Mouse (Mus musculus) heart, embryonic 15.5 days (tissue): ENCODE measurements around the gene Lactb. TPM values are rescaled to one million over a fixed set of nuclear protein-coding genes. Genes with fewer than 3 reads are reported as not detected.

Experiments
- ATAC-seq: fragments of 200-750 bp; cut with Nextera tagmentation; replicated peaks from 2 replicates; pipeline ENCODE4 v1.8.0; 2017; ENCODE audit warnings: low read depth, moderate TSS enrichment; ENCODE audit not compliant: insufficient number of reproducible peaks, insufficient read depth, low FRiP score
- H3K27ac ChIP-seq: fragments of 300-500 bp; sonication (generic); 2 replicates; pipeline ENCODE4 v1.5.1; 2015; ENCODE audit warnings: mild to moderate bottlenecking, inconsistent platforms
- H3K27me3 ChIP-seq: fragments of 300-500 bp; sonication (generic); 2 replicates; pipeline ENCODE4 v1.6.1; 2015; ENCODE audit warnings: inconsistent platforms
- H3K36me3 ChIP-seq: fragments of 300-500 bp; sonication (generic); 2 replicates; pipeline ENCODE4 v1.6.1; 2015; ENCODE audit warnings: mild to moderate bottlenecking, inconsistent platforms
- H3K4me1 ChIP-seq: fragments of 300-500 bp; sonication (generic); replicated peaks from 2 replicates; pipeline ENCODE4 v1.6.1; 2015; ENCODE audit warnings: inconsistent platforms
- H3K4me2 ChIP-seq: fragments of 300-500 bp; sonication (generic); 2 replicates; pipeline ENCODE4 v1.6.1; 2015; ENCODE audit warnings: inconsistent platforms, mild to moderate bottlenecking, moderate library complexity
- H3K4me3 ChIP-seq: fragments of 300-500 bp; sonication (generic); 2 replicates; pipeline ENCODE4 v1.5.1; 2015; ENCODE audit warnings: mild to moderate bottlenecking, inconsistent platforms
- H3K9ac ChIP-seq: fragments of 300-500 bp; sonication (generic); 2 replicates; pipeline ENCODE4 v1.6.1; 2015; ENCODE audit warnings: mild to moderate bottlenecking, inconsistent platforms
- H3K9me3 ChIP-seq: fragments of 300-500 bp; sonication (generic); replicated peaks from 2 replicates; pipeline ENCODE4 v1.6.1; 2016; ENCODE audit warnings: inconsistent platforms
- WGBS: fragments of 180-500 bp; shearing (Covaris S2); methylation state at CpG from one replicate; pipeline ENCODE4 v1.1.7; 2015; ENCODE audit warnings: mixed read lengths; 5-methylcytosine and 5-hydroxymethylcytosine counted together
- polyA plus RNA-seq: library from polyadenylated mRNA; unstranded; fragments of >200 nt; fragmentation: Nextera tagmentation; extraction: Ambion mirVana; gene quantifications from 2 replicates; pipeline ENCODE4 v1.2.1, GENCODE M21; 2015

The Lactb gene
- polyA plus RNA-seq, 1 experiment from 2014 or later: 5.6 TPM

GRCm38 (mm10) chr9:66910677-66911076 lies 64.6 kb downstream of the Lactb start:
- Histone ChIP-seq H3K4me1 (peaks cover 29% of the 10 kb centered on the region), H3K4me3 (no peak overlapping the region), H3K9ac (no peak overlapping the region), H3K27ac (no peak overlapping the region), H3K9me3 (no peaks in the 10 kb centered on the region), H3K4me2 (no peak overlapping the region), H3K36me3 (no peaks in the 10 kb centered on the region), H3K27me3 (no peaks in the 10 kb centered on the region)
- ATAC-seq: no peak
- WGBS: 82% methylated on average over 5 of the region's 5 CpGs

GRCm38 (mm10) chr9:66909922-66910321 lies 65.4 kb downstream of the Lactb start:
- H3K27ac ChIP-seq: no peak overlapping the region
- no peak overlapping the region for H3K4me3 ChIP-seq
- no peak overlapping the region for H3K9ac ChIP-seq
- no peaks in the 10 kb centered on the region for H3K36me3 ChIP-seq
- no peaks in the 10 kb centered on the region for H3K9me3 ChIP-seq
- no peak overlapping the region for H3K4me2 ChIP-seq
- H3K4me1 ChIP-seq: peaks cover 25% of the 10 kb centered on the region
- no peaks in the 10 kb centered on the region for H3K27me3 ChIP-seq
- 70% methylated on average over 7 of the region's 7 CpGs for WGBS
- no peak for ATAC-seq

GRCm38 (mm10) chr9:66907746-66908397 lies 67.4 kb downstream of the Lactb start:
- ATAC-seq: no peak
- WGBS: 83% methylated on average over 5 of the region's 5 CpGs
- Histone ChIP-seq H3K9ac (no peak overlapping the region), H3K36me3 (no peaks in the 10 kb centered on the region), H3K27ac (no peak overlapping the region), H3K9me3 (no peaks in the 10 kb centered on the region), H3K4me2 (no peak overlapping the region), H3K27me3 (no peaks in the 10 kb centered on the region), H3K4me1 (peaks cover 15% of the 10 kb centered on the region), H3K4me3 (no peak overlapping the region)

- Histone ChIP-seq H3K36me3 (no peaks in the 10 kb centered on the region), H3K27ac (no peak overlapping the region), H3K9me3 (no peaks in the 10 kb centered on the region), H3K4me3 (no peak overlapping the region), H3K9ac (no peak overlapping the region), H3K4me2 (no peak overlapping the region), H3K27me3 (no peaks in the 10 kb centered on the region), H3K4me1 (peaks cover 15% of the 10 kb centered on the region)
- no peak for ATAC-seq
- WGBS: 80% methylated on average over 8 of the region's 8 CpGs
Observed at GRCm38 (mm10) chr9:66907126-66907525, 68.2 kb downstream of the Lactb start.

- H3K36me3 ChIP-seq: no peaks in the 10 kb centered on the region
- ATAC-seq: no peak
- no peaks in the 10 kb centered on the region for H3K9me3 ChIP-seq
- H3K27ac ChIP-seq: no peak overlapping the region
- no peaks in the 10 kb centered on the region for H3K27me3 ChIP-seq
- peaks cover 15% of the 10 kb centered on the region for H3K4me1 ChIP-seq
- H3K4me3 ChIP-seq: no peak overlapping the region
- no peak overlapping the region for H3K4me2 ChIP-seq
- H3K9ac ChIP-seq: no peak overlapping the region
- WGBS: 69% methylated on average over 9 of the region's 9 CpGs
Observed at GRCm38 (mm10) chr9:66905990-66906389, 69.3 kb downstream of the Lactb start.

Other genes with a start within 250 kb of the Lactb start
- 5.8 and 5.9 TPM in 2 replicates for gene Aph1b, start 180.0 kb downstream of the Lactb start, polyA plus RNA-seq
- 0.46 and 0.53 TPM in 2 replicates for gene Gm10647, start 178.4 kb downstream of the Lactb start, polyA plus RNA-seq
- gene Aph1c, start 140.8 kb downstream of the Lactb start, polyA plus RNA-seq: 1.7 and 2.7 TPM in 2 replicates
- 14.3 and 18.5 TPM in 2 replicates for gene Rab8b, start 55.8 kb downstream of the Lactb start, polyA plus RNA-seq
- gene Rps27l, start 29.4 kb downstream of the Lactb start, polyA plus RNA-seq: 404 and 516 TPM in 2 replicates
- 3,993 and 5,392 TPM in 2 replicates for gene Tpm1, start 73.9 kb upstream of the Lactb start, polyA plus RNA-seq